Mouse (Mus musculus) lung, postnatal 0 days (tissue): ENCODE measurements at regions not wholly inside any gene's neighbourhood (a gene's known extent, or its start where the extent isn't known, plus 50 kb on each side); places are given as distances from the start of the nearest gene placed in this dataset.

Source experiments
- CTCF ChIP-seq: IDR thresholded peaks from 2 replicates; pipeline ENCODE4 v1.5.1; 2016; ENCODE audit warnings: antibody characterized with exemption, mild to moderate bottlenecking
- EP300 ChIP-seq: IDR thresholded peaks from 2 replicates; pipeline ENCODE4 v1.6.1; 2016; ENCODE audit warnings: antibody characterized with exemption, mild to moderate bottlenecking, control low read depth

GRCm38 (mm10) chr13:92987691-92988090 lies 143.1 kb downstream of the Mtx3 start:
- TF ChIP-seq EP300 = no peak
- no peak for TF ChIP-seq CTCF
